Mouse (Mus musculus) cerebellum, postnatal 36 days (tissue): Measurements from ENCODE around the gene Igflr1.

Experiments used
- DNase-seq, 2 experiments: peaks; one replicate each; pipeline ENCODE4 v3.0.0; 2021 to 2022; ENCODE audit warnings: mixed read lengths in 2 of 2

Igflr1 gene

GRCm38 (mm10) chr7:30614454-30614853, 49.2 kb downstream of the Igflr1 start:
- DNase-seq: no peak

- DNase-seq: no peak
These were observed 50.0 kb downstream of the Igflr1 start for GRCm38 (mm10) chr7:30615049-30615760.
